Mouse (Mus musculus) E14TG2a.4 (cell line): ENCODE measurements around the gene Themis3.

Source experiments
- CTCF ChIP-seq: conservative IDR thresholded peaks from 2 replicates; pipeline ENCODE4 v1.5.1; 2014; ENCODE audit warnings: low read length
- NANOG ChIP-seq: IDR thresholded peaks from 2 replicates; pipeline ENCODE4 v1.6.1; 2014; ENCODE audit warnings: borderline replicate concordance, low read length, mixed read lengths

GRCm38 (mm10) chr17:66604931-66605330, 10.5 kb upstream of the Themis3 start:
- TF ChIP-seq CTCF = peak; percentile 32
- no peak for TF ChIP-seq NANOG
